Mouse (Mus musculus) spleen, adult 12 weeks (tissue): ENCODE results near the gene Fam69b.
A peak's percentile ranks its signal among the peaks of the same experiment; 100 is the strongest.

Experiments
- DNase-seq: peaks from one replicate; pipeline ENCODE4 v3.0.0; 2022; ENCODE audit warnings: low spot score

The Fam69b gene

DNA sequence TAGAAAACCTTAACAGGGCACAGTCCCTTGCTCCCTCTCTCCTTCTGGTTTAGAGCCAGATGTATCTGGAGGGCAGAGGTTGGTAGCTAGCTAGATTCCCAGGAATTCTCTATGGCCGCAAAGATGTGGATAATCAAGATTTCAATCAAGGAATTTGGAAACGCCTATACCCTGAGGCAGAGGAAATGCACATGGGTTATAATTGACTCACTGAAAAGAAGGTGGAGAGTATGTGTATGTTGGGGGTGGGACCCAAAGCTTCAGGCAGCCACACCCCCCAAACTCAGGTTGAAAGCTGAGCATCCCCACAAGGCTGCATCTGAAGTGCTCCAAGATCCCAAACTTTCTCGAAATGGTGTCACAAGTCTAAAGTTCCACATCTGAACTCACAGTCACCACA lies 29.8 kb upstream of the Fam69b start:
- no peak for DNase-seq

DNA sequence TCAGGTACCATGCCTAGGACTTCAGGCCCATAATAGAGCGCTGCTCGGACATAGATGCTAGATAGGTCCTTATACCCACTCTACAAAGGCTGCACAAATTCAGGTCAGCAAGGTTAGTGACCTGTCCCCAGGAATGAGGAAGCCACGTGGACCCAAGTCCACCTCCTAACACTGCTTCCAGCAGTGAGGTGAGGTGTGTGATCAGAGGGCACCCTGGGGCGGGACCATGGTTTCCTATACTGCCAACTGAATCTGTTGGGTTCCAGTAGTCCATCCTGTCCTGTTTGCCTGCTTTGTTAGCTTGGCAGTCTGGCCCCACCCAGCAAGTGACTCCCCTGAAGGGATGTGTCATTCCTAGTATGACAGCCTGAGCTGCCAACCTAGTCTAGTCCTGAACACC lies 28.3 kb upstream of the Fam69b start:
- no peak for DNase-seq

DNA sequence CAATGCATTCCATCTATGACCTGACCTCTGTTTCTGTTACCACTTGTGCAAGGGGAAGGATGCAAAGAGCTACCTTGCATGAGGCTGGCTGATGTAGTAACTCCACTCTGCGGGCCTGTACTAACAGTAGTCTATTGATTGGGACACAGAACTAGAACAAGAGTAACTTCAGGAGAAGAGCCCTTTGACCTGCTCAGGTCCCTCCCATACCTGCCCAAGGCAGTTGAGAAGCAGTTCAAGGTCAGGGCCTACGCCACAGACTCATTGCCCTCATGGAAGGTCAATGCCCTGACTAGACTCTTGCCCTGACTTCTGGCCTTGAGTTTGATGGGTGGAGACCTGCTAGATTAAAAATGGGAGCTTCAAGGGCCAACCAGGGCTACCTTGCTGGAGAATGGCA lies 27.6 kb upstream of the Fam69b start:
- no peak for DNase-seq

DNA sequence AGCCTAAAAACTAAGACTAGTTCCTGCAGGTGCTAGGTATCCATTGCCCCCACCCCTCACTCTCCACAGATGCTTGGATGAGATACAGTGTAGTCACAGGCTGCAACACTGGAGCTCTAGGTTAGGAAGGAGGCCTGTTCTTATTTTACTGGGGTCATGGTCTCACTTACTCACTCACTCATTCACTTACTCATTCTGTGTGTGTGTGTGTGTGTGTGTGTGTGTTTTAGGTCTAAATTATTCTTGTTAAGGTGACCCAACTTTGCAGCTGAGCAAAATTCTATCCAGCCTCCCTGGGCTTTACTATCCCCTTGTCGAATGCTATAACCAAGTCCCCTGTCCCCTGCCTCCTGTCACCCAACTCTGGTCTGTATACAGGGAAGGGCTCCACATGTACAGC lies 26.7 kb upstream of the Fam69b start:
- DNase-seq: no peak

DNA sequence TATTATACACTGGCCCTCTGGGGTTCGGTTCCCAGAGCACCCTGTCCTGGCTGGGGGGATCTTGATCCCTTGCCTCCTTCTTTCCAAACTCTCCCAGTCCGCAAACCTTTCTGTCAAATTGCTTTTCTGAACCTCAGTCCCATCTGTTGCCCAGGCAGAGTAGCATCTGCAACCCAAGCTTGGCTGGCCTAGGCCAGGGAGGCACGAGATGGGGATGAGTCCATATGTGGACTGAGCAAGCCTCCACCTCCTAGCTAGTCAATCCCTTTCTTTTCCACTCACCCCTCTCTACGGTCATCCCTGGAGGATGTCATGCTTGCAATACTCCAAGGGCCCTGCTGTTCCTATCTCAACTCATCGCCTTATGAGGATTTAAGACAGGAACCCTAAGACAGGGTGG lies 25.6 kb upstream of the Fam69b start:
- no peak for DNase-seq

DNA sequence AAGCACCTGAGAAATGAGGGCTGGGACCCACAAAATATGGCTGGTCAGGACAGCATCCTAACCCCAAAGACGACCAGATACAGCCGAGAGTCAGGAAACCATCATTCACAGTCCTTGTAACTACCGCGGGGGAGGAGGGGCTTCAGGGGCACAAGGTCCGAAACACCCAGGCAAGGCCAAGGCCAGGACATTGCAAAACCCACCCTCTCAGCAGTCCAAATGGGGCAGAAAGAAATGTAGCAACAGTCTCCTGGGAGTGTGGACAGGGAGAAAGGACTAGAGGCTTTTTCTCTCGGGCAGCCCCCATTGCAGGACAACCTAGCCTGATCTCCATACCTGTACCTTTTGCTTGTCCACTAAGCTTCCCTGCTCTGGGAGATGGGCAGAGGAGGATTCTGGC lies 25.1 kb upstream of the Fam69b start:
- DNase-seq: no peak

DNA sequence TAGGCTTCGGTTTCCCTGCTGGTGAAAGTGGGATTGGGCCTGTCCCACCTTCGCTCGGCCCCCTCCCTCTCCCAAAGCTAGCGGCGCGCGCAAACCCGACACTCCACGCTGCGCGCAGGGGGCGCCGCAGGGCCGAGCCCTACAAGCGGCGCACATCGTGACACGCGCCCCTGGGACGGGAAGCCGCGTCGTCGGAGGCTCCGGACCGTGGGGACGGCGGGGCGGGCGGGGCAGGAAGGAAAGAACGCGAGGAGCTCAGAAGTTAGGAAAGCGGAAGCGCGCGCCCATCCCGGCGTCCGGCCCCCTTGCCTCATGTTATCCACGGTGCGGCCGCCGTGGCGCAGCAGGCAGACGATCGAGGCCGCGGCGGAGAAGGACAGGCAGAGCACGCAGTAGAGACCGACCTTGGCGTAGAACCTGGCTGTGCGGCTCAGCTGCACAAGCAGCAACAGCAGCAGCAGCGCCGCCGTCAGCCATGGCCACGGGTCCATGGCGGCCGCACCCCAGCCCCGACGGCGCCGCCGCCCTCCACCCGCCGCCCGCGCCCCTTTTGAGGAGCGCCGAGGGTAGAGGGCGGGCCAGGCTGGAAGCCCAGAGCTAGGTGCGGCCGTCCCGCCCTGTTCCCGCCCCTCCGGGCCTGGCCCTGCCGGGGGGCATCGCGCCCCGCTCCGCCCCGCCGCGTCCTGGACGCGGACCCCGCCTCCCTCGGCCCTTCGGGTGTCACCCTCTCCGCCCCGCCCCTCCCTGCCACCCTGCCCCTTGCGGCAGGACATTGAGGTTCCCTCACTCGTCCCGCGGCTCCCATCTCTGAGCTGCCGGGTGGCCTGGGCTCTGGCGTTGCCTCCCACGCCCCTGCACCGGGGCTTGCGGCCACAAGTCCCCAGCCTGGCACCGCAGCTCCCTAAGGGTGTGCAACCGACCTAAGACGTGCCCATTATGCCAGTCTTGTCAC lies 24.3 kb upstream of the Fam69b start, which contains the start of gene Agpat2:
Agpat2 (minus strand) TSS at position 698 of the 952 bp plus-strand sequence.
- DNase-seq: peak; percentile 37

DNA sequence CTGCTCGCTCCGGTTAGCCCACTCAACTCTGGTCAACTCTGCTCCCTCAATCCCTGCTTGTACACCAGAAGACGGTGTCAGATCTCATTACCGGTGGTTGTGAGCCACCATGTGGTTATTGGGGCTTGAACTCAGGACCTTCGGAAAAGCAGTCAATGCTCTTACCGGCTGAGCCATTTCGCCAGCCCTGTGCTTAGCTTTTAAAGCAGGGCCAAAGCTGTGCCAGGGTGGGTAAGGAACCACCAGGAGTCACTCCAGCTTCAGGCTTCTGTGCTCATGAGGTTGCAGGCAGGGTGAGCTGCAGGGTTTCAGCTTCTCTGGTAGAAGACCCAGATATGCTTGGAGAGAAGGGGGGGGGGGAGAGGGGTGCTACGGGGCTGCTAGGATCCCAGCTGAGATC lies 22.9 kb upstream of the Fam69b start:
- DNase-seq: no peak

DNA sequence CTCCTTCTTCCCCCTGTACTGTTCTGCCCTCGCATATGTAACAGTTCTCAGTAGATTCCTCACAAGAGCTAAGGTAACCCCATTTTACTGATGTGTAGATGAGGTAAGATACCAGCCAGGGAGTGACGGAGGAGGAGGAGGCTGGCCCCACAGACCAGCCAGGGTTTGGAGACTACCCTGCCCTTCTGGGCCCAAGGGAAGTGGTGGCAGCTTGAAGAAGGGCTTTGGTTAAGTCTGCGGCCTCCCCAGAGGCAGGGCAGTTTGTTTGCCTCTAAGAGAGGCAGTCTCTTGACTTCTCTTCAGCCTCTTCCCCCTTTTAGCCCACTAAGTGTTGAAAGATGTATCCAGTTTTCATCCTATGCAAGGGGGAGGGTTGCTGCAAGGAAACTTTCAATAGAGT lies 21.7 kb upstream of the Fam69b start:
- DNase-seq: no peak

DNA sequence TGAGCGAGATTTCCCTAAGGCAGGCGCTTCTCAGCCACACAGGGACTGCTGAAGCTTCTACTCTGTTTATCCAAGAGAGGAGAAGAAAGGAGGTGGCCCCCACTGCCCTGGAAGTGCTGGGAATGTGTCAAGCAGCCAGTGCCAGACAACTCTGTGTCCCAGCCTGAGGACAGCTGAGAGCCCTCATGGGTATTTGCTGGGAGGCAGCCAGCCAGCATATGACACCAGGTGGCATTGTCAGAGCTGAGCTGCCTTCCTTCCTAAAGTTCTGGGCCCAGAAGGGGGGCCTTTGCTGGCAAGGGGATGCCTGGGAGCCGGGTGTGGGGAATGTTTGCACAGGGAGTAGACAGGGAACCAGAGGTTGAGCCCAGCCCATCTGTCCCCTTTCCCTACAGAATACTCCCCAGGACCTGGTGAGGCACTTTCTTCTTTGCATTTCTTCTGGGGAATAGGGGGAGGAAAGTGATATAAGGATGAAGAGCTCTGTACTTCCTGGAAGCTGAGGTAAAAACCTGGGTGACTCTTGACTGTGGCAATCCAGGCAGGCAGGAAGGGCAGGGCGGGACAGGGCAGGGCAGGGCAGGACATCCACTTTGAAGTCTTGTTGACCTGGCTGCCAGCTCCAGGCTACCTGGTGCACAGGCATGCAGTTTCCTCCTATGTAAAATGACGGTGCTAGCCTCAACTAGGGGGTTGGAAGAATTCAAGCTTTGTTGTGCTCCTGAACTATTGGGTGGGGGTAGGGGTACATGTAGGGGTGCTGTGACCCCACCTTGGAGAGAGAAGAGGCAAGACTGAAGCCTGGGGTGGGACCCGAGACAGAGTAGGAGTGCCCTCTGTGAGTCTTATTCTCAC lies 21.0 kb upstream of the Fam69b start:
- no peak for DNase-seq

DNA sequence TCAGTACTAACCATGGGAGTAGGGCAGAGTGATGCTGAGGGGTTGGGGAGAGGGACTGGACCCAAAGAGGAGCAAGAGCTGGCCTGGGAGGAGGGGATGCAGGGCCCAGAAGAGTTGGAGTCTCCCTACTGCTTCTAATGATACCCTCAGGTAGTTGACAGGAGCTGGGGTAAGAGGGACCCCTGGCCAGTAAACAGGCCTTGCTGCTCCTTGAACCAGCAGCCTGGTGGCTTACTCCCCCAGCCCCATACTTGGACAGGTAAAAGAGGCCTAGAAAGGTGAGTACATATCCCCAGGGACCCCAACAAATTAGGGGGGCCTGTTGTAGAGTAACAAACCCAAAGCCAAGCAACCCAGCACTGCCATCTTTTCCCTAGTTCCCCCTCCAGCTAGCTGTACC lies 19.5 kb upstream of the Fam69b start:
- DNase-seq: no peak

DNA sequence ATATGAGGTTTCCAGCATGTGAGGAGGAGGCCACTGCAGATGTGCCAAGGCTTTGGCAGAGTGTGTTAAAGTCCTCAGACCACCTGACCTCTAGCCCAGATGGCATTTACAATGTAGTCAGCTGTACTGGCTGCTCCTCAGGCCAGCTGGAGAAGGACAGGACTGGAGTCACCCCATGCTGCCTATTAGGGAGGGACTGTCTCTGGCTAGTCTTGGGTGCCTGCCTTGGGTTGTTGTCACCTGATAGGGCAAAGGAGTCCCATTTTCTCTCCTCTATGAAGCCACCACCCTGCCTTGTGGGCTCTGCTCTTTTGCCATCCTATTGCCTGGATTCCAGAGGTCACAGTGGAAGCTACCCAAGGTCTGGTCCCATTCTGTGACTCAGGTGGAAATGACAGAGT lies 19.0 kb upstream of the Fam69b start:
- no peak for DNase-seq

DNA sequence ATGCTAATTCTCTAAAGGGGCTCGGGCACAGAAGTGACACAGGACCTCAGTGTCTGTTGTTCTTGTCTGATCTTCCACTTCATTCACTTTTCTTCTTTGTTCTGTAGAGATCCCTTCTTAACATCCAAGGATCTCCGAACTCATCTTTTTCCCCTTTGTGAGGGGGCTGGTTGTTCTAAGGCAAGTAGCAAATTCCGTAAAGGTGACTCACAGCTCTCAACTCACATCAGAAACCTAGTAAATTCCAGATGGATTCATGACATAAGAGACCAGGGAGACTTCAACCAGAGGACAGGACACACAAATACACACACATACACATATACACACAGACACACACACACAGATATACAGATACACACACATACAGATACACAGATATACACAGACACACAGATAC lies 17.7 kb upstream of the Fam69b start:
- no peak for DNase-seq

DNA sequence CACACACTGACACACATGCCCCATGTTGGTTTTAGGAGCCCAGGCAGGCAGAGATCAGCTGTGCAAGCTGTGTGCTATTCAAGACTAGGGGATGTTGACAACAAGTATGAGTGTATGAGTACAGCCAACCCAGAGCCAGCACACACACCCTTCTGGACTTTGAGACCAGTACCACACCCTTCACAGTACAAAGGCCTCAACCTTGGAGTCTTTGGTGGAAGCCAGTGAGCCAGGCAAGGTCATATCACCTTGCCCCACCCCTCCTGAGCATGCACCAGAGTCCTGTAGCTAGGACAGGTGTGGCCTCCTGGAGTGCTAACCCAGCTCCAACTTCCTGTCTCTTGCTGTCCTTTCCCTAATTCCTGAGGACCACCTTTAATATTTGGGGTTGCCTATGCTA lies 17.2 kb upstream of the Fam69b start:
- DNase-seq: no peak

DNA sequence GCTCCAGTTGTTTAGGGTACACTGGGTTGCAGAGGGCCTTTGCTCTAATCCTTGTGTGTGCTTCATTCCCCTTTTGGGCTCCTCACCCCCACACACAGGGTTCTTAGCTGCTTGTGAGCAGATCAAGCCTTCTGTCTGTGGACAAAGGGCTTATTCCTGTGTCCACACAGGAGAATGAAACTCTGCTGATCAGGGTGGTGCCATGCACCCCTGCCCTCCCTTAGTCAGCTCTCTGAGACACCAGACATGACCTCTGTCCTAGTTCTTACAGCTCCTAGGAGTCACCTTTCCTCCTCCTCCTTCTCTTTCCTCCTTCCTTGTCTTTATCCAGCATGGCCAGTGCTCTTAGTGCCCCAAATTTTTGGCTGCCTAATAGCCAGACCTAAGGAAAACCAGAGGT lies 16.4 kb upstream of the Fam69b start:
- no peak for DNase-seq

DNA sequence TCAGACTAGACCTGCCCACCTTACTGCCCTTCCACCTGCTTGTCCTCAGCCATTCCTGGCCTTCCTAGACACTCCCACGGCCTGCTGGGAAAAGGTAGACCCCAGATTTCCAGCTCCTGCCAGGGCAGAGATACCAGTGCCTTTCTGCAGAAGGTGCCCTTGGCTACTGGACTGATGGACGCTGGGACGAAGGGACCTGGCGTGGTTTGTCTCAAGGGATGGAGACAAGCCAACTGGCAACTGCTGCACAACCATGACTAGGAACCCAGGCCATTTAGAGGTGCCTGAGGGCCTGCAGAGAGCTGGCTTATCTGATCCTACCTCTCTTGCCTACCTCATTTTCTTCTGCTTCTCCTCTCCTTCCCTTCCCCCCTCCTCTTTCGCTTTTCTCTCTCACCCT lies 13.4 kb upstream of the Fam69b start:
- no peak for DNase-seq

DNA sequence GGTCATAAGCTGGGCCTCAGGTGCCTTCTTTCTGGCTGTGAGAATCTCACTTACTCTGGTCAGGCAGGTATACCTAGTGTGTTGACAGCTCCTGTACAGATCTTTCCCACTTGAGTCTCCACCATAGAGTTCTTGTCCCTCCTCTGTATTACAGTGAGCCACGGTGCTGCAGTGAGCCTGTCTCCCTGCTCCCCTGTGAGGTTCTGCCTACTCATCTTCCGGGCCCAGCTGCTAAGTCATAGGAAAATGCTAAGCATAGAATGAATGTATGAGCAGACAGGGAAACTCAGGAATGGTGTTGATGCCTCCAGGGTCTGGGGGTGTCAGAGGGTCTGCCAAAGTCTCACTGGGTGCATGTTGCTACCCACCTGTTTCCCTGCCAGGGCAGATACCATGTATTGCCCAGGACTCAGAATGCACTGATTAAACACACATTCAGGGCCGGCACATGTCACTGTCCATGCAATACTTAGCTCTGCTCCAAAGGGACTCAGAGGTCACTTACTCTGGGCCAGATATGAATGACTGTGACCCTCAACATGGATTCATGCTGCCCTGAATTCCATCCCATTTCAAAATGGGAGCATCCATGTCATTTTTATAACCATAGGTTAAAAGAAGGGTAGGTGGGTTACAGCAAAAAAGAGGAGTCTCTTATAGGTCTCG lies 12.7 kb upstream of the Fam69b start:
- no peak for DNase-seq

DNA sequence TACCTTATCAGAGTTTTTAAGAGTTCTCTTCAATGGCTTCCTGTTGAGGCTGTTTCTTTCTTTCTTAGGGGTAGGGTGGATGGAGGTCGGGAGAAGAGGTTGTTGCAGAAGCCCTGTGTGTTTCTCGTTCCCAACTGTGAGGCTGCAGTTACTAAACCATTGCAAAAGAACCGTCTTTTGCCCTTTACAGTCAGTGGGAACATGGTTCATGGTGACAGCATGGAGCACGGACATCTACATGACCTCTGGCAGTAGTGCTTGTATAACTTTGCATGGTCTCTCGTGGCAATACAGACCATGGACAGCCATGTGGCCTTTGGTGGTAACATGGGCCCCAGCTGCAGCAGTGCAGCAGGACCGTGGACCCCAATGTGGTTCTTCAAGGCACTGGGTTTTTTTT lies 10.9 kb upstream of the Fam69b start:
- DNase-seq: no peak

DNA sequence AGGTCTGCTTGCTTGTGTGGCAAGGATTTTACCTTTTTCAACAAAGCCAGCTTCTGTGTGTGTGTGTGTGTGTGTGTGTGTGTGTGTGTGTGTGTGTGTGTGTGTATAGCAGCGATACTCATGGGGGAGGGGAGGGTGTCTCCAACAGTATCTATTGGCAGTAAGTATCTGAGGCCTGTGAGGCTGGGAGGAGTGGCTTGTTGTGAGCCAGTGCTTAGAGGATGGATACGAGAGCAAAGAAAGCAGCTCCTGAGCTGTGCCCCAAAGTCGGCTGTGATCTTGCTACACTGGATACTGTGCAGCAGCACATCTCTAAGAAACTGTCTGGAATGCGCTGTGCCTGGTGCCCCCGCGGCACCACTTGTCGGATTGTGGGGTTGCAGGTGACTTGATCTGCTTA lies 10.3 kb upstream of the Fam69b start:
- DNase-seq: no peak

DNA sequence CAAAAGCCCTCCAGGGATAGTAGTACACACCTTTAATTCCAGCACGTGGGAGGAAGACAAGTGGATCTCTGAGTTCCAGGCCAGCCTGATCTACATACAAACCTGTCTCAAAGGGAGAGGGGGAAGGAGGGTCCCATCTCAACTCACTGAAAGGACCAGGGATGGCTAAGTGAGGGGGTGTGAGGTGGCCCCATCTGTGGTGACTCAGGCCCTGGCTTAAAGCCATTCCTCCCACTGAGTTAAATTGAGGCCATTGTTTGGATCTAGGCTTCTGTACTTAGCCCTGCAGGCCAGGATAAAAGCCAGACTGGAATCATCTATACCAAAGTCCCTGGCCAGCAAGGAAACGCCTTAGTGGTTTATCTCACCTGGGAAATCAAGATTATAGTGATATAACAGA lies 7.0 kb upstream of the Fam69b start:
- DNase-seq: no peak

DNA sequence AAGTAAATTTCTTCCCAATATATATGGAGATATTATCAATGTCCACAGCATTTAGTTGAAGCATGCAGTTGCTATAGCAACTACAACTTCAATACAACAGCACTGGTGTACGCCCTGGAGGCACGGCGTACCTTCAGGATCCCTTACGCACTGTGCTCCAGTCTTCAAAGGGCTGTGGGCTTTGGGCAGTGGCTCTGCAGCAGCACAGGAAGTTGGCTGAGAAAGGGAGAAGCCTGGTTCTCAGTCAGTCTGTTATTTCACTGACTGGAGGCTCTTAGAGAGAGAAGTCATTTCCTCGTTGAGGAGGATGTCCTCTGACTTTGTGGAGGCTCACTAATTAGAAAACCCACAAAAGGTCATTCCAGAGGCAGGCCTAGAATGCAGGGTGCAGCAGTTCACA lies 5.3 kb upstream of the Fam69b start:
- DNase-seq: no peak

DNA sequence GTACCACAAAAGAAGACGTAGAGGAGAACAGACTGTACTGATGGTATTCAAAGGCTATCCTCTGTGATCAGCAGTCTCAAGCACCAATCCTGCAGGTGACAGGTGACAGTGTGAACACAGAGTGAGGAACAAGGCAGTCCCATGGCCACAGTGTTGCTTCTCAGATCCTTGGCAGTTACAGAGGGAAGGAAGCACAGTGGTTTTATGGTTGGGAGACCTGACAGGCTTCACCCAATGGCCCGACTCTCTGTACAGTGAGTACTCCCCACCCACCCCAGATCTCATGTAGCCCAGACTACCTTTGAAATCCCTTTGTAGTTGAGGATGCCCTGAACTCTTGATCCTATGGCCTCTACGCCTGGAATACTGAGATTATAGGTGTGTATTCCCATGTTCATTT lies 2.8 kb upstream of the Fam69b start:
- DNase-seq: no peak

DNA sequence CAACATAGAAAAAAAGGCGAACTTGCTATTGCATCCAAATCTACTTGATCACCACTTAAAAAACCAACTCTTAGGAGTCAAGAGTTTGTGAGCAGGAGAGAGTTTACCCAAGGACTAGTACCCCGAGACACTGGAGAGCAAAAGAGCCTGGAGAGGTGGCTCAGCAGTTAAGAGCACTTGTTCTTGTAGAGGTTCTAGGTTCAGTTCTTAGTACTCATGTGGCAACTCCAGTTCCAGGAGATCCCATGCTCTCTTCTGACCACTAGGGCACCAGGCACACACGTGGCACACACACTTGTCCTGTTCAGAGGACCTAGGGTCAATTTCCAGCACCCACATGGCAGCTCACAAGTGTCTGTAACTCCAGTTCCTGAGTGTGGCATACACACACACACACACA lies 2.2 kb upstream of the Fam69b start:
- DNase-seq: no peak
